In the genomic region with DNA sequence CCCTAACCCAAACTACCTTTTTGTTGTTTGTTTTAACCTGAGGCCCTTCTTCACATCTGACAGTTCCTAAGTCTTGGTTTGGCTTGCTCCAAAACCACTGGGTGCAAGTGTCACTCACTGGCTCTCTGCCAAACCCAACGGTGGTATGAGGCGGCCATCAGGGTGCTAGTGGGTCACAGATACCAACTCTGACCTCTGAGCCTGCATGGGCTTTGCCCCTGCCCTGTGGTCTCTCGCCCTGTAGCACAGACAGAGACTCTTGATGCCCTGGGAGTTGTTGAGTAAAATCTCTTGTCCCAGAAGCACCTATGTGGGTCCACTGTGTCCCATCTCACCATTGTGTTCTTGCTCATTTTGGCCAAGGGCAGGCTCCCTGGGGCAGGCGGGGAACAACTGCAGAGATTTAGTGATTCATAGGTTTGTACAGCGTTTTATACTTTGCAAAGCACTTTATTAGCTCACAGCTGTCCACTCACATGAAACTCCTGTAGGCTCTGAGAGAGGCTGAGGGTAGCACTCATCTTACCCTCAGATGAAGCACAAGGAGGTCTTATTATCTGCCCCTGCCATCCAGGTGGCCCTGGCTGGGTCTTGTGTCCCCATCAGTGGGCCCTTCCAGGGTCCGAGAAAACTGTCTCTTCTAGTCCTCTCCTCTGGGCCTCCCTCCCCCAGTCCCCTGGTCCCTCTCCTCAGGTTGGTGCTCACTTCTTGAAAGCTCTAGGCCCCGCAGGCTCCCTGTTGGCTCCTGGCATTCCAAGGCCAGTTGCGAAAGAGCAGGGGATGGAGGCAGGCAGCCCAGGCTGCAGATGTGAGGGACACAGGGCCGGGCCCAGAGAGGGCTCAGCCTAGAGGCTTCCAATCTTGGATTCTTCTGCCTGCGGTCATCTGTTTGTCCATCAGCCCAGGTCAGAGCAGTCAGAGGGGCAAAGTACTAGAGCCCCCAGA, we compare ENCODE assay signal across 8 mouse cellular contexts. TPM values are rescaled to one million over a fixed set of nuclear protein-coding genes. Genes with fewer than 3 reads are reported as not detected.
DNase-seq lines count a peak whose midpoint lies in the region; ATAC-seq lines count a peak whose summit lies in the region.

No protein-coding gene starts in this region.

- ATAC-seq in kidney, embryonic 16.5 days (ENCODE audit: low FRiP score, low TSS enrichment): no peak
- ATAC-seq in liver, embryonic 11.5 days (replicated peaks; ENCODE audit: low FRiP score): no peak

- no peaks in the 10 kb centered on the region for H3K27me3 ChIP-seq in kidney, embryonic 16.5 days (ENCODE audit: insufficient read depth, low read length)
- H3K27me3 ChIP-seq in liver, embryonic 11.5 days (replicated peaks; ENCODE audit: control insufficient read depth, insufficient read depth, low read length): no peaks in the 10 kb centered on the region

- H3K9ac ChIP-seq in kidney, embryonic 16.5 days (replicated peaks; ENCODE audit: low read length): no peak overlapping the region
- H3K9ac ChIP-seq in liver, embryonic 11.5 days (ENCODE audit: low read depth, low read length): no peak overlapping the region

- peaks cover 11% of the 10 kb centered on the region for H3K4me1 ChIP-seq in kidney, embryonic 16.5 days (ENCODE audit: insufficient read depth, low read length)
- H3K4me1 ChIP-seq in liver, embryonic 11.5 days (replicated peaks; ENCODE audit: control insufficient read depth, insufficient read depth, low read length): peaks cover 13% of the 10 kb centered on the region

- WGBS in kidney, embryonic 16.5 days: 77% methylated on average over 10 of the region's 10 CpGs
- 78% methylated on average over 10 of the region's 10 CpGs for WGBS in liver, embryonic 11.5 days

- H3K9me3 ChIP-seq in kidney, embryonic 16.5 days (ENCODE audit: low read length): no peaks in the 10 kb centered on the region
- no peaks in the 10 kb centered on the region for H3K9me3 ChIP-seq in liver, embryonic 11.5 days (ENCODE audit: control insufficient read depth, low read length)

- H3K4me2 ChIP-seq in kidney, embryonic 16.5 days (replicated peaks; ENCODE audit: low read depth, low read length): no peak overlapping the region
- peak overlapping the region; percentile 93 for H3K4me2 ChIP-seq in liver, embryonic 11.5 days

- peaks cover 25% of the 10 kb centered on the region for H3K36me3 ChIP-seq in kidney, embryonic 16.5 days (ENCODE audit: insufficient read depth, low read length)
- H3K36me3 ChIP-seq in liver, embryonic 11.5 days (ENCODE audit: control insufficient read depth, insufficient read depth, low read length): peaks cover 11% of the 10 kb centered on the region

- peak; percentile 18 to 57 for DNase-seq in kidney, postnatal 25 days
- peak; percentile 89 for DNase-seq in adrenal gland, adult 2 months
- DNase-seq in gastrocnemius, postnatal 25 days: peak; percentile 69
- no peak for DNase-seq in liver, embryonic 11.5 days (ENCODE audit: low spot score)
- no peak for DNase-seq in thymus, postnatal 36 days
- no peak for DNase-seq in right cerebral cortex, postnatal 25 days
- DNase-seq in thymus, postnatal 14 days: no peak

- H3K4me3 ChIP-seq in kidney, embryonic 16.5 days (ENCODE audit: low read length): no peak overlapping the region
- H3K4me3 ChIP-seq in liver, embryonic 11.5 days (ENCODE audit: low read depth, low read length): peak overlapping the region; percentile 74

- H3K27ac ChIP-seq in kidney, embryonic 16.5 days (ENCODE audit: low read length): no peak overlapping the region
- no peak overlapping the region for H3K27ac ChIP-seq in liver, embryonic 11.5 days (ENCODE audit: low read depth, low read length)

RNA-seq across cellular contexts. Expression of a gene that starts 1.7 kb away (rescaled TPM):
- 18.9 and 20.0 TPM in 2 replicates for polyA plus RNA-seq in kidney, embryonic 16.5 days (2015; fragmentation: Nextera tagmentation; extraction: Ambion mirVana)
- total RNA-seq in adrenal gland, adult 2 months (2021): 100 to 1,000 TPM; 235 to 249 TPM
- 733 and 890 TPM in 2 replicates for polyA plus RNA-seq in adrenal gland, adult 2 months (2012; rRNA removed)
- 10 to 100 TPM; 22.3 to 25.3 TPM for total RNA-seq in gastrocnemius, postnatal 25 days (2021)
- polyA plus RNA-seq in liver, embryonic 11.5 days (2014; fragmentation: Nextera tagmentation; extraction: Ambion mirVana): 5.6 and 6.8 TPM in 2 replicates

RNA-seq across cellular contexts. Expression of a gene that starts 9.2 kb away (rescaled TPM):
- 216 and 233 TPM in 2 replicates for polyA plus RNA-seq in kidney, embryonic 16.5 days (2015; fragmentation: Nextera tagmentation; extraction: Ambion mirVana)
- 100 to 1,000 TPM; 145 to 164 TPM for total RNA-seq in adrenal gland, adult 2 months (2021)
- 183 and 185 TPM in 2 replicates for polyA plus RNA-seq in adrenal gland, adult 2 months (2012; rRNA removed)
- total RNA-seq in gastrocnemius, postnatal 25 days (2021): 10 to 100 TPM; 38.6 to 45.3 TPM
- 243 and 253 TPM in 2 replicates for polyA plus RNA-seq in liver, embryonic 11.5 days (2014; fragmentation: Nextera tagmentation; extraction: Ambion mirVana)

RNA-seq across cellular contexts. Expression of a gene that starts 17.1 kb away (rescaled TPM):
- polyA plus RNA-seq in kidney, embryonic 16.5 days (2015; fragmentation: Nextera tagmentation; extraction: Ambion mirVana): 0.18 and 0.21 TPM in 2 replicates
- total RNA-seq in adrenal gland, adult 2 months (2021): under 1 TPM in 1 of 2 experiments, not detected in 1; 0.10 TPM
- polyA plus RNA-seq in adrenal gland, adult 2 months (2012; rRNA removed): 0.03 and 0.04 TPM in 2 replicates
- total RNA-seq in gastrocnemius, postnatal 25 days (2021): not detected
- 0.13 and 0.30 TPM in 2 replicates for polyA plus RNA-seq in liver, embryonic 11.5 days (2014; fragmentation: Nextera tagmentation; extraction: Ambion mirVana)

RNA-seq across cellular contexts. Expression of a gene that starts 42.4 kb away (rescaled TPM):
- polyA plus RNA-seq in kidney, embryonic 16.5 days (2015; fragmentation: Nextera tagmentation; extraction: Ambion mirVana): 0.07 and 0.09 TPM in 2 replicates
- total RNA-seq in adrenal gland, adult 2 months (2021): 1 to 10 TPM; 1.2 to 1.9 TPM
- polyA plus RNA-seq in adrenal gland, adult 2 months (2012; rRNA removed): 1.4 and 2.0 TPM in 2 replicates
- not detected for total RNA-seq in gastrocnemius, postnatal 25 days (2021)
- 0.04 TPM in 1 of 2 replicates, not detected in the other for polyA plus RNA-seq in liver, embryonic 11.5 days (2014; fragmentation: Nextera tagmentation; extraction: Ambion mirVana)

Comparison
In these comparisons a context has a peak if more than half of its experiments do, and no peak if none do; other contexts are left out.
1. DNase-seq: peak in kidney, postnatal 25 days (2 of 2), adrenal gland, adult 2 months (single experiment) and gastrocnemius, postnatal 25 days (single experiment); none in liver, embryonic 11.5 days (single experiment), thymus, postnatal 36 days (0 of 2), right cerebral cortex, postnatal 25 days (single experiment) and thymus, postnatal 14 days (single experiment).
2. RNA of a gene that starts 1.7 kb away (polyA plus RNA-seq): 733 to 890 TPM in adrenal gland, adult 2 months; 18.9 to 20.0 TPM in kidney, embryonic 16.5 days and 5.6 to 6.8 TPM in liver, embryonic 11.5 days; every median in the first group is over 10 times any median in the second.